Mouse (Mus musculus) liver, embryonic 14.5 days (tissue): Measurements from ENCODE around the gene Chst11. TPM values are rescaled to one million over a fixed set of nuclear protein-coding genes. Genes with fewer than 3 reads are reported as not detected.

Source experiments
- ATAC-seq: fragments of 200-750 bp; cut with Nextera tagmentation; 2 replicates; pipeline ENCODE4 v1.8.0; 2017; ENCODE audit warnings: moderate number of reproducible peaks, mild to moderate bottlenecking, moderate library complexity; ENCODE audit not compliant: insufficient read depth
- DNase-seq, 3 experiments: peaks; one replicate each; pipeline ENCODE4 v3.0.0-alpha.2; 2012 to 2013; ENCODE audit warnings: low read depth in 3 of 3, low spot score in 3 of 3
- H3K27ac ChIP-seq: fragments of 300-500 bp; sonication (generic); 2 replicates; pipeline ENCODE4 v1.5.1; 2014; ENCODE audit warnings: moderate library complexity, mild to moderate bottlenecking, control low read depth, inconsistent platforms
- H3K27me3 ChIP-seq: fragments of 300-500 bp; sonication (generic); 2 replicates; pipeline ENCODE4 v1.6.1; 2014; ENCODE audit warnings: mild to moderate bottlenecking, low read length, moderate library complexity; ENCODE audit not compliant: control insufficient read depth, insufficient read depth
- H3K36me3 ChIP-seq: fragments of 300-500 bp; sonication (generic); replicated peaks from 2 replicates; pipeline ENCODE4 v1.6.1; 2014; ENCODE audit warnings: low read depth; ENCODE audit not compliant: control insufficient read depth, insufficient read depth
- H3K4me1 ChIP-seq, 2 experiments: fragments of 200-500 bp in 1 of 2; fragments of 300-500 bp in 1 of 2; sonication (generic) in 1 of 2; replicated peaks; 2 replicates each; pipeline ENCODE4 v1.6.1; 2012 to 2014; ENCODE audit warnings: antibody characterized with exemption in 1 of 2, inconsistent platforms in 1 of 2, low read length in 1 of 2; ENCODE audit not compliant: control insufficient read depth in 2 of 2, insufficient read depth in 2 of 2
- H3K4me2 ChIP-seq: fragments of 300-500 bp; sonication (generic); 2 replicates; pipeline ENCODE4 v1.6.1; 2014; ENCODE audit warnings: low read depth, mild to moderate bottlenecking, control low read depth, moderate library complexity
- H3K4me3 ChIP-seq, 2 experiments: fragments of 200-500 bp in 1 of 2; fragments of 300-500 bp in 1 of 2; sonication (generic) in 1 of 2; 2 replicates each; pipeline ENCODE4 v1.5.1; 2012 to 2014; ENCODE audit warnings: low read depth in 2 of 2, low read length in 2 of 2, mild to moderate bottlenecking in 2 of 2, control low read depth in 1 of 2, inconsistent platforms in 1 of 2, moderate library complexity in 1 of 2; ENCODE audit not compliant: insufficient read depth in 1 of 2
- H3K9ac ChIP-seq: fragments of 300-500 bp; sonication (generic); replicated peaks from 2 replicates; pipeline ENCODE4 v1.6.1; 2014; ENCODE audit warnings: mild to moderate bottlenecking, control low read depth, moderate library complexity
- H3K9me3 ChIP-seq: fragments of 300-500 bp; sonication (generic); 2 replicates; pipeline ENCODE4 v1.6.1; 2016; ENCODE audit warnings: low read length, mixed read lengths; ENCODE audit not compliant: control insufficient read depth
- CTCF ChIP-seq: IDR thresholded peaks from 2 replicates; pipeline ENCODE4 v1.5.1; 2016; ENCODE audit warnings: antibody characterized with exemption, low read depth, control low read depth
- EP300 ChIP-seq: IDR thresholded peaks from 2 replicates; pipeline ENCODE4 v1.6.1; 2016; ENCODE audit warnings: antibody characterized with exemption, low read depth
- WGBS: fragments of 180-500 bp; shearing (Covaris S2); extraction: QIAGEN DNeasy Blood & Tissue Kit; methylation state at CpG from one replicate; pipeline ENCODE4 v1.1.7; 2014; ENCODE audit not compliant: insufficient replicate concordance; 5-methylcytosine and 5-hydroxymethylcytosine counted together
- polyA plus RNA-seq, 2 experiments: library from polyadenylated mRNA; depleted of rRNA in 1 of 2; stranded (reverse) in 1 of 2; unstranded in 1 of 2; fragments of >200 nt; fragmentation: Nextera tagmentation in 1 of 2; extraction: Ambion mirVana in 1 of 2; gene quantifications; 2 replicates each; pipeline versions ENCODE4 v1.2.1 to v1.2.3; 2012 to 2014

Gene Chst11
- polyA plus RNA-seq, 2 experiments, result 1.8 to 5.2 TPM

DNA sequence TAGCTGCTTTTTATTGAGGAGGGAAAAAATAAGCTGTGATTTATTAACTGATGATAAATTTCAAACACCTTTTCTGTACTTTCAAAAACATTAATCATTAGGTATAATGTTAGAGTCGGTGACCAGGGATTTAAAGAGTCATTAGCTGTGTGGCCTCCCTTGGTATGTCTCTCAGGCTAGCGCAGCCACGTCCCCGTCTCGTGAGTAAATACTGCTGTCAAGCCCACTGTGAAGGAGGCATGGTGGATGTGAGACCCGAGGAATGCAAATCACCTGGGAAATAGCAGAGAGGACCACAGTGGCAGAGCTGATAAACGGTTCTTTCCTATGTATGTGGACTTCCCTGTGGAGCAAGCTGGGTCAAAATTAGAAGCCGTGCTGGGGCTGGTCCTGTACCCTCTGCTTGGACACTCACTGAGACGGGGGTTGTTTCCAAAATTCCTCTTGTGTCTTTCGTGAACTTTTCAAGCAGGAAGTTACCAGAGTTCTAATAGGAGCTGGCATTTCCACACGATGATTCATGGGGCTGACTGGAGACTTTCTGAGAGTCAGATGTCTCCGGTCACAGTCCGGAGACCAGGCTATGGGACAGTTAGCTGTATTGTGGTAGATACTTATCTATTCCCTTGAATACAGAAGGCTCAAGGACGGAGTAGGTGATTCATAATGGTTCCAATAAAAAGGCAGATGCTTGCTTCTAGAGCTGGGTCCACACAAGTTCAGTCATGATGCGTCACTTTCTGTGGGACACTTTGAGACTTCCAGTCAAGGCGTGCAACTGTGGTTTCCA is 166.8 kb downstream of the Chst11 start:
- Histone ChIP-seq H3K9ac (peak overlapping the region; percentile 38), H3K9me3 (no peaks in the 10 kb centered on the region), H3K27me3 (no peaks in the 10 kb centered on the region), H3K36me3 (no peaks in the 10 kb centered on the region), H3K4me2 (peak overlapping the region; percentile 70), H3K4me1 (peaks cover 22 to 32% of the 10 kb centered on the region in 2 experiments), H3K27ac (no peak overlapping the region; the same call in 1 of the 2 replicates), H3K4me3 (no peak overlapping the region)
- DNase-seq (no peak), ATAC-seq (no peak)
- TF ChIP-seq CTCF (no peak), EP300 (no peak)
- 33% methylated on average over 16 of the region's 16 CpGs for WGBS

- Histone ChIP-seq H3K4me3 (peak overlapping the region in 1 of 2 experiments; percentile 38; a peak in 2 of 4 replicates), H3K27me3 (no peaks in the 10 kb centered on the region), H3K4me2 (peak overlapping the region; percentile 70), H3K9me3 (no peaks in the 10 kb centered on the region), H3K9ac (peak overlapping the region; percentile 38), H3K27ac (peak overlapping the region; percentile 60), H3K4me1 (peaks cover 22 to 32% of the 10 kb centered on the region in 2 experiments), H3K36me3 (no peaks in the 10 kb centered on the region)
- DNase-seq (no peak), ATAC-seq (no peak)
- 83% methylated on average over 1 of the region's 1 CpGs for WGBS
- TF ChIP-seq EP300 (no peak), CTCF (no peak)
These were observed 167.4 kb downstream of the Chst11 start for GRCm38 (mm10) chr10:83152723-83153122.

GRCm38 (mm10) chr10:83153374-83153773 is 168.1 kb downstream of the Chst11 start:
- 29% methylated on average over 5 of the region's 5 CpGs for WGBS
- peak overlapping the region; percentile 38 for H3K9ac ChIP-seq
- DNase-seq, result peak; percentile 39 to 47 (median 46)
- H3K36me3 ChIP-seq, result no peaks in the 10 kb centered on the region
- H3K4me1 ChIP-seq, result peaks cover 22 to 32% of the 10 kb centered on the region in 2 experiments
- H3K27ac ChIP-seq, result peak overlapping the region; percentile 60
- H3K4me2 ChIP-seq, result peak overlapping the region; percentile 70
- TF ChIP-seq EP300, result no peak
- TF ChIP-seq CTCF, result no peak
- no peaks in the 10 kb centered on the region for H3K9me3 ChIP-seq
- H3K27me3 ChIP-seq, result no peaks in the 10 kb centered on the region
- ATAC-seq, result peak; percentile 75
- peak overlapping the region in 1 of 2 experiments; percentile 38; a peak in 2 of 4 replicates for H3K4me3 ChIP-seq

GRCm38 (mm10) chr10:83153887-83154286 is 168.6 kb downstream of the Chst11 start:
- ATAC-seq (peak; percentile 79), DNase-seq (peak; percentile 55 to 63 (median 57))
- H3K9me3 ChIP-seq, result no peaks in the 10 kb centered on the region
- no peaks in the 10 kb centered on the region for H3K36me3 ChIP-seq
- H3K9ac ChIP-seq, result peak overlapping the region; percentile 38
- 12% methylated on average over 9 of the region's 9 CpGs for WGBS
- peak overlapping the region; percentile 60 for H3K27ac ChIP-seq
- peaks cover 22 to 32% of the 10 kb centered on the region in 2 experiments for H3K4me1 ChIP-seq
- H3K4me2 ChIP-seq, result peak overlapping the region; percentile 70
- no peak for TF ChIP-seq CTCF
- 0 out of 2 replicates have a peak, but pooled peaks have one; percentile 45 for TF ChIP-seq EP300
- H3K27me3 ChIP-seq, result no peaks in the 10 kb centered on the region
- H3K4me3 ChIP-seq, result peak overlapping the region; percentile 12 to 38; a peak in 3 of 4 replicates

DNA sequence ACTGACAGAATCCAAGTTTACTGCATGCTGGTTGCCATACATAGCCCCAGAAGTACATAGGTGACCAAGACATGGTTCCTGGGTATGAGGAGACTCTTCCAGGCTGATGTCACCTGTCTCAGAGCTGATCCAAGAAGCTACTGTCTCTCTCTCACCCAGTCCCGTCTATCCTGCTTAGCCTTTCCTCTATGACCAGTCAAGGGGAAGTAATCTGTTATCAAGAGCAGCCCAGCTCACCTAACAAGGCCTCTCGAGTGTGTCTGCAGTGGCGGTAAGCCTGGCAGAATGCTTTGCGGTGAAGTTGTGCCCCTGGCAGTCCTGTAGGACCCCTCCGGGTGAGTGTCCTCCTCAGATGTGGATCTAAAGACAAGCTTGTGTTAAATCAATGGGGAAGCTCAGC is 172.0 kb downstream of the Chst11 start:
- no peak for TF ChIP-seq CTCF
- TF ChIP-seq EP300, result no peak
- H3K4me1 ChIP-seq, result peaks cover 21 to 26% of the 10 kb centered on the region in 2 experiments
- 44% methylated on average over 5 of the region's 5 CpGs for WGBS

More for the DNA sequence above, 172.0 kb downstream of the Chst11 start:
- H3K9me3 ChIP-seq, result no peaks in the 10 kb centered on the region
- DNase-seq (no peak), ATAC-seq (no peak)
- no peak overlapping the region for H3K4me3 ChIP-seq
- no peaks in the 10 kb centered on the region for H3K36me3 ChIP-seq
- no peak overlapping the region for H3K4me2 ChIP-seq
- no peak overlapping the region for H3K27ac ChIP-seq
- H3K9ac ChIP-seq, result no peak overlapping the region
- no peaks in the 10 kb centered on the region for H3K27me3 ChIP-seq
